Mouse (Mus musculus) mouse trophoblast stem cell (cell line): ENCODE measurements around the gene Palm2.

Experiments used
- in situ Hi-C, 2 experiments: fragments of 300-500 bp; cut with MseI, MboI; formaldehyde crosslinking; loops; 2 replicates in 1 of 2; 3 replicates in 1 of 2; pipeline ENCODE4 v1.15.1; 2025

Palm2 gene

DNA sequence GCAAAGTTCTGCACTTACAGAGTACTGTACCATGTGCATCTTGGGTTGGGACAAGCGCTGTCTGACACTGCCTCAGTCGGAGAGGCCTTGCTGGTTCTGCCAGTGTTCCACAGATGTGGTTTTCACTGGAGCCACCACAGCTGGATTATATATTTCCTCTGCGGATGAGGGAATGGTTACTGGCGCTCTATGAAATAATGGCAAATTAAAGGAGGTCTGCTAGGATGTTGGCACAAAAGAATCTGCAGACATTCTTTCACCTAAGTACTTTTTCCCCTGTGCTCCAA lies 135.0 kb downstream of the Palm2 start:
- in situ Hi-C loops: no loop called here

DNA sequence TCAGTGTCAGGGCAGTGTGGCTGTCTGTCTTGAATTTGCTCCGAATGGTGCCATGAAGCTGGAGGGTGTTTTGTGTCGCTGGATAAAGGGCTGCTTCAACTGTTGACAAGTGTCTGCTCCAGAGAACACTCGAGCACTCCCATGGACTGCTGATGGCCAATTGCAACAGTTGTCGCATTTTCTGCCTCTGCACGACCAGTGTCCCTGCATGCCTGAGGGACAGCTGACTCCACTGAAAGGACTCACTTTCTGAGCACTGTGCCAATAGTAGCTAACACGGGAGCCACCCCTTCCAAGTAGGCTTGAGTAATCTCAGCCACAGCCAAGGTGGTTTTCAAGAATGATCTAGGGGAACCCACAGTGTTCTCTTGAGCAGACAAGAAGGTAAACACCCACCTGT lies 135.7 kb downstream of the Palm2 start:
- in situ Hi-C loops: no loop called here

DNA sequence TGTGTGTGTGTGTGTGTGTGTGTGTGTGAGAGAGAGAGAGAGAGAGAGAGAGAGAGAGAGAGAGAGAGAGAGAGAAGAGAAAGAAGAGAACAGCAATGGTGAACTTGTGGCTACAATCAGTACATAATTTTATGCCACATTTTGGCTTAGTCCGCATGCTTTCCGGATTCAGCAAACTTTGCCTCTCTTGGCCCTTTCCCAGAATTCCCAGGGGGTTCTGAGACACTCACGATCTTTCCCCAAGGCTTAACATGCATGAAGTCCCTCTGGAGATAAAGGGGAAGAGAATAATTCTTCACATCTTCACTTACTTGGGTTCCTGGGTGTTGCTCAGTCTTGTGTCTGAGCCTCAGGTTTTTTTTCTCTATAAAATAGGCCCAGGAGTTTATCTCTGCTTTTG lies 136.2 kb downstream of the Palm2 start:
- in situ Hi-C loops: no loop called here

DNA sequence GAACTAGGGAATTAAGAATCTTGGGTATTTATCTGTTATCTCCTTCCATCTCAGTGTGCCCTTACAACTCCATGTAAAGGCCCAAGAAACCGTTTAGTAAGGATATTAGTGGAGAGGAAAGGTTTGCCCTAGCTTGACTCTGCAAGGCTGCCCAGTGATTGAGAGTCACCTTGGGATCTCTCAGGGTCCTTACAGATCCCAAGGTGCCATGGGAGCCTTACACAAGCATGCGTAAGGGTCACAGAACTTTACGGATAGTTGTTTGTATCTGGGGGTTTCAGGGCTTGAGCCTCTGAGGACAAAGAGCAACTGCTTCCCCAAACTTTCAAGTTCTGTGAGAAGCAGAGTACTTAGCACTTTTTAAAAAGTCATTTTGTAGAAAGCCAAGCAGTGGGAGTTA lies 140.1 kb downstream of the Palm2 start:
- in situ Hi-C loops: no loop called here

DNA sequence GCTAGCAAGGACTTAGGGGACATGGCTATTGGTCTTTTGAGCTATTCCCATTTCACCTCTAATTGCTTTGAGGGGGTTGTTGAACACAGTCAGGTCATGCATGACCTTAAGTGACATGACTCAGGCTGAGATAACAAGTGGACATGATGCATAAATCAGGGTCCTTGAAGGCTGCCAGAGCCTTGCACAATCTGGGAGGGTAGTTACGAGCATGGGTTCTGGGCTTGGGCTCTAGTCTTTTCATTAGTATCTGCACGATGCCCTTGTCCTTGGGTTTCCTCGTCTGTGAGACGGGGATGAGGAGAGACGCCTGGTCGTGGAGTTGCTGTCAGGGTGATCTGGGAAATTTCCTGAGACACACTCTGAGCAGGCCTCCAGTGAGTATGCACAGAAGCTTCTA lies 140.6 kb downstream of the Palm2 start:
- in situ Hi-C loops: no loop called here

DNA sequence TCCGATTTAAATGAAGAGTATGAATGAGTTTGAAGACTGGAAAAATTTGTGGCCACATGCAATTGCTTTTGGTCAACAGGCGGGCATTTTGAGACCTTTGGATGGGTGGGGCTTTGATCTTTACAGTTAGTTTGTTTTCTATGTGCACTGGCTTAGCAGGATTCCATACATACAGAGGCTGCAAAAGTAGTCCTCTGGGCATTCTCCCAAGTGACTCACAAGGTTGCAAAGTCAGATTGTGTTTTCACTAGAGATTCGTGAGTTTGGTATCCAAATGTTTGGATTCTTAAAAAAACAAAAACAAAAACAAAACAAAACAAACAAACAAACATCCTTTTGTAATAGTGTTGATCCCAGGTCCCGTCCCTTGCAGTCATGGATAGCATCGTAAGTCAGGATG lies 141.6 kb downstream of the Palm2 start:
- in situ Hi-C loops: no loop called here

DNA sequence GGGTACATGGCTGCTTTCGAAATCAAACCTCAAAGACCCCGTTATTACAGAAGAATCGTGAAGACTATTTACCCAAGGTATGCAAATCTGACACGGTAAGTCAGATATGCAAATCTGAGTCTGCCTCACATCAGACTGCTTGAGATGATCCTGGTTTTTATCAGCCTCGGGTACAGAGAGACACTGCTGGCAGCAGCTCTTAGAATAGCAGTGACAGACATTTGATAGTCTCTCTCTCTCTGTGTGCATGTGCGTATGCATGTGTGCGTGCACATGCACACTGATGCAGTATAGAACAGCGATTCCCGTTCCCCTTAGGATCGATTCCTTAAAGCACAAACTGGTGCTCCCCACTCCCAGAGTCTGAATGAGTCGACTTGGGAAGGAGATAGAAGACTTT lies 142.0 kb downstream of the Palm2 start:
- in situ Hi-C loops: no loop called here

DNA sequence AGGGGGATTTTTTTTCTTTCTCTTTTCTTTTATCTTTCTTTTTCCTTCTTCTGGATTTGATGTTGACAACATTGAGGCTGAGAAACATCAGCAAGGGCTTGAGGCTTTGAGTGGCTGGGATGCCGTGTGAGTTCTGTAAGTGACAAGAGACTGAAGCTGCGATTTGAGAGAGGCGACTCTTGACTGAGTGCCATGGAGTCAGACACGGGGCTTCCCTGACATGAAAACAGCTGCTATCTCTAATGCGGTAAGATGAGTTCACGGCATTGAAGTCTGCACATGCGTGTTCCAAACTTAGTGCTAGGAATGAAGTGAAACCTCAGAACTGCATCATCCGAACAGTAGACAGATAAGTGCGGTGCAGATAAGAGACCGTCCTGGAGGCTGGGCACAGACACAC lies 145.6 kb downstream of the Palm2 start:
- in situ Hi-C loops: no loop called here

DNA sequence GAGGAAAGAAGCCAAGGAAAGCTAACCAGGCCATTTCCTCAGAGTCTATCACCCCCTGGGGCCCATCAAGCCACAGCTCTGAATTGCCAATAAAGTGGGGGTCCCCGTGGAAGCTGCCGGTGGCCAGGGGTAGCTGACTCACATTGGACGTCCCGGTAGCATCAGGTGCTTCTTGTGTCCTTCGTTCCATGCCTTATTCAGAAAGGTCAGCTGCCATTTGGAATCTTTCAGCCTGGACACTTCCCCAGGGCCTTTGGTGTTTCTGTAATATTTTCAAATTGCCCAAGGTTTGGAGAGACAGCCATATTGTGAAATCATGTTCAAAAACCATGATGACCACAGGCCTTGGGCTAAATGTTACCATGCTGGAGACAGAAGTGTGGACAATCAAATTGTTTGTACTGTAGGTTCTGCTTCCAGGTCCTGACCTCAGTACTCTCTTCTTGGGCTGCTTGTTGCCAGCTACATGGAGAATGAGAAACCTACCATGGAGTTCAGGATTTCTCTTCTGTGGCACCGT lies 151.3 kb downstream of the Palm2 start:
- in situ Hi-C loops: no loop called here

DNA sequence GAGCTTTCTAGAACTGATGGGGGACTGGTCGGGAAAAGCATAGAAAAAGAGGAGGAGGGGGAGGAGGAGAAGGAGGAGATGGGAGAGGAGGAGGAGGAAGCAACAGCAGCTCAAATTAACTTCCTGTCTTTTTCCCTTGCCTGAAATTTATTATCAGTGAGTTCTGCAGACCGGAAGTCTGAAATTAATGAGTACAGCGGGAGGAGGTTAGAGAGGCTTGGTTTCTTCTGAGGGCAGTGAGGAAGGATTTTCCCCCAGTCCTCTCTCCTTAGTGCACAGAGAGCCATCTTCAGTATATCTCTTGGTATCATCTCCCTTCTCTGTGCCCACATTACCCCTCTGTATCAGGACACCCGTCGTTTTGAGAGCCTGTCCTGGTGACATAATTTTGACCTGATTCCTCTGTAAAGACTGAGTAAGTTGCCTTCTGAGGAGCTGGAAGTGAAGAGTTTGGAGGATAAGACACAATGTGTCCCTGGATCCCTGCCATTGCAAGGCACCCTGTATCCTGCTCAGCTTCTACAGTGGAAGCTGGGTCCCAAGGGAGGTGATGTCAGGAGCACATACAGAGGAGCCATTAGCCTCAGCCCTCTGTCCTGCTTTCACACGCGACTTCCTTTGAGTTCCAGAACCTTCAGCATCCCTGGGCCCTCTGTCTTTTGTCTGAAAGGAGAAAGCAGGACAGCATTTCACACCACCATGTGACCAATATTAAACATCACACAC lies 153.0 kb downstream of the Palm2 start:
- in situ Hi-C loops: no loop called here

DNA sequence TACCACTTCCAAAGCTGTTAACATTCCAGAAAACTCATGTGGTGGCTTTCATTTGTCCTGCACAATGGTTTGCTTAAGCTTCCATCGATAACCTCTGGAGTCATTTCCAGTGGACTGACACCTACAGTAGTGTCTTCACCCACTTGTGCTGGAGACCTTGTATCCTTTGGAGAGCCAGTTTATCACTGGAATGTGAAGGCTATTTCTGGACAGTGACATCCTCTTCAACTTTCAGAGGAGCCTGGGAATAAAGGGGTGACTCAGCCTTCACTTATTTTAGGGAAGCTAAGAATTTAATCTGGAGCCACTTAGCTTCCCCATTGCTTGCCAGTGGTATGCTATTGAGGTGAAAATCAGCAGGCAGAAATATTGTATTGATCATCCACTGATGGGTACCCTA lies 154.3 kb downstream of the Palm2 start:
- in situ Hi-C loops: no loop called here

DNA sequence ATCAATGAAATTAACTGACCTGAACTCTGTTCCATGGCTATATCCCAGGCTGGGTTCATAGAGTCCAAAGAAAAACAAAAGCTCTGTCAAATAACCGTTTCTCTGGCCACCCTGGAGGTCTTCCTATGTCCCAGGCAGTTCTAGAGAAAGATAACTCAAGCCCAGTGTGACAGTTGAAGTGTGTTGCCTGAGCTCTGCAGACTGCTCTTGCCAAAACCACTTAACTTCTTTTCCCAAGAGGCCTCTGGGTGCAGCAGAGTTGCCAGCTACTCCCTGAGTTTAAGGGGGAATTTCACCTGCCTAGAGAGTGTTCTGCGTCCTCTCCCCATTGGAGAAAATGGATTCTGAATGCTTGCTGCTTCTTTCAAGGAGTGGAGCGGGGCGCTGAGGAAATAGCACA lies 158.7 kb downstream of the Palm2 start:
- in situ Hi-C loops: no loop called here

DNA sequence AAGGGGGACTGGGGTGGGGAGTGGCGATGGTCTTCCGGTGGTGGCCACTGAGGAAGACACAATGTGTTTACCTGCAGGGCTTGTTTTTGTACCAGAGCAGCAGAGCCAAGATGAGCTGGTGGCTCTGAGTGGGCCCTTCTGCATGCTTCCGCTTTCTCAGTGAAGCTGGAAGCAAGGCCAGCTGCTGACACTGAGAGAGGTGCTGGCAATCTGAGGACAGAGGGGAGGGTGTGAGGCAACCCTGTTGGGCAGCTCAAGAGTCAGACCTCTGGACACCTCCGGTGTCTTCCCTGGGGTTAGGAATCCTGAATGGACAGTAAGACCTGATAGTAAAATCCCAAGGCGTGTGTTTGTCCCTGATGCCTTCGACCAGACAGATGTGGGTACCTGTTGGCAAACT lies 165.9 kb downstream of the Palm2 start:
- in situ Hi-C loops: loop anchor here (10.0 kb wide), 2 partner anchors 135 to 225 kb away; no protein-coding TSS in a partner anchor

DNA sequence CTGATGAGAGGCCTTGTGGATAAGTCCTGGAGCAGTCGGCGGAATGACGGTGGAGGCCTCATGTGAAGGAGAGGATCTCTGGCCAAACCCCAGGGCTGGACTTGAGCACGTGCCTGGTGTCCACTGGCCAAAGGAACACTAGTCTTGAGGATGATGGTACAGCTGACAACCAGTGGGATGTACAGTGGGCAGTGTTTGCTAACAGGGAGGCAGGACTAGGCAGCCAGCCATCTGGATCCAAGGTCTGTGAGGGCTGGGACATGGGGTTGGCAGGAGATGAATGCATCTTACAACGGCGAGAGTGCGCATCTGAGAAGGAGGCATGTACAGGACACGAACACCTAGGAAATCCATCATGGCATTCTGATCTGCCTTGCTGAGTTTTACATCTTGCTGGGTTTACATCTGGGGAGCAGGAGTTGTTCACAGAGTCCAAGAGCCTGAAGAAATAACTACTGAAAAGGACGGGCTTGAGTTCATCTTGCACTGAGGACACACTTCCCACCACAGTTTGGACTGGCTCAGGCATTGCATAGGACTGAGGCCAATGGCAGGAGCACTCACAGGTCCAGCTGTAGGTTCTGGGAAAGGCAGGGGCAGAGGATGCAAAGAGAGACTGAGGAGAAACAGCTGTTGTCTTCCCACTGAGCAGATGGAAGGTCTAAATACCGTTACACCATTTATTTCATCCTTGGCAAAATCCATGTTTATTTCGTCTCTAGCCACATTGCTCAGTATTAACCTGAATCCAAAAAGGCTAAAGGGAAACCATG lies 166.8 kb downstream of the Palm2 start:
- in situ Hi-C loops: loop anchor here (10.0 kb wide), 2 partner anchors 136 to 226 kb away; no protein-coding TSS in a partner anchor

DNA sequence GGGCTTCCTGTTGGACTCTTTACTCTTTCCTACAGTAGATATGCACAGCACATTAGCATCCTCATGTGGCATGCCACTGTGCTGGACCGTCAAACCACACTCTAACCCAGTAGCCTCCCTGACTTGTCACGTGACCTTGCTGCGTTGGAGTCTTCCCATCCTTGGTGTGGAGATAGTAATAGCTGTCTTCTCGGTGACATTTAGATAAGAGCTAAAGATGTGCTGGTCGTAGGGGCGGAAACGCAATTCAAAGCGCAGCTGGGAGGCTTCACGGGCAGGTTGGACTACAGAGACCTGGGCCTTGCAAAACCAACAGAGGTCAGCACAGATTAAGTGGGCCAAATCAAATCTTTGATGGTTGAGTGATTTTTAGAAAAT lies 167.4 kb downstream of the Palm2 start:
- in situ Hi-C loops: loop anchor here (10.0 kb wide), 2 partner anchors 137 to 227 kb away; no protein-coding TSS in a partner anchor

DNA sequence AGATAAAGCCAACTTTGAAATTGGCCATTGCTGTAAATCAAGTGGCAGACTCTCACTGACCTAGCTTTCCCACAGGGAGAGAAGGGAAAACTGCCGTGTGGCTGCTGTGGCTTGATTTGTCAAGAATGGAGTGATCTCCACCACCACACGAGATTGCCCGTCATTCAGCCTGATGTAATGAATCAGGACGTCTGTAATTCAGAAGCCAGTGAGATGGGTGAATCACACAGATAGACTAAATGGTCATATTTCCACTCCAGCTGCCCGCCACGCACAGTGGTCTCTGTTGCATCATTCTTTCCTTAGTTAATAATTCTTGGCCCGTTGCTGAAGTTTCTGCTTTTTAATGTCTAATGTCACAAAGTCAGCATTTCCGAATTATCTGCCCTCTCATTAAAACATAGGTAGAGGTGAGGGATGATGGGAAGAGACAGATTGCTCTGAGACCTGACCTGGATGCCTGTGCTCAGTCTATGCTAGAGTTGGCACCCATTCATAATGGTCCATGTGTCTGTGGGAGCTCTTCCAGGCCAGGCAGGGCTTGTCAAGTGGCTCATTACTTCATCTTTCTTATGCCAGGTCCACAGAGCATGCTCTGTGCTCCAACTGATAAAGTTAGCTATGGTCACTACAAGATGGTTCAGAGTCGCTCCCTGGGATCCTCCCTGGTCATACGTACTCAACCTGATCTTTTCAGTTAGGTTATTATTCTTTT lies 168.0 kb downstream of the Palm2 start:
- in situ Hi-C loops: loop anchor here (10.0 kb wide), 2 partner anchors 137 to 227 kb away; no protein-coding TSS in a partner anchor

DNA sequence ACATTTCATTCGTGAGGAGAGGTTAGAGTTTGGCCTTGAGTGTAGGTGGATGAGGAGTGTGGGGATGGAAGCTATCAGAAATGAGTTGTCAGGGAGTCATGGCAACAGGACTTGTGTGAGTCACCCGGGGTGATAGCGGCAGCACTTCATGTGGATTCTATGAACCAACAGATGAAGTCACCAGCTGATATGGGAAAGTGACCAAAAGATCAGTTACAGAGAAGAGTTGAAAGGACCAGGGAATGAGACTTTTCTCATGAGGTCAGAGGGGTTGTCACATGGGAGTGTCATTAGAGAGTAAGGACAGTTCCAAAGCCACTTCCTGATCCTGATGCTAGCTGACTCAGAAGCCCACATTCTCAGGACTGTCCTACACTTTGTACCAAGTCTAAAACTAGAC lies 172.2 kb downstream of the Palm2 start:
- in situ Hi-C loops: loop anchor here (10.0 kb wide), 2 partner anchors 141 to 231 kb away; no protein-coding TSS in a partner anchor

DNA sequence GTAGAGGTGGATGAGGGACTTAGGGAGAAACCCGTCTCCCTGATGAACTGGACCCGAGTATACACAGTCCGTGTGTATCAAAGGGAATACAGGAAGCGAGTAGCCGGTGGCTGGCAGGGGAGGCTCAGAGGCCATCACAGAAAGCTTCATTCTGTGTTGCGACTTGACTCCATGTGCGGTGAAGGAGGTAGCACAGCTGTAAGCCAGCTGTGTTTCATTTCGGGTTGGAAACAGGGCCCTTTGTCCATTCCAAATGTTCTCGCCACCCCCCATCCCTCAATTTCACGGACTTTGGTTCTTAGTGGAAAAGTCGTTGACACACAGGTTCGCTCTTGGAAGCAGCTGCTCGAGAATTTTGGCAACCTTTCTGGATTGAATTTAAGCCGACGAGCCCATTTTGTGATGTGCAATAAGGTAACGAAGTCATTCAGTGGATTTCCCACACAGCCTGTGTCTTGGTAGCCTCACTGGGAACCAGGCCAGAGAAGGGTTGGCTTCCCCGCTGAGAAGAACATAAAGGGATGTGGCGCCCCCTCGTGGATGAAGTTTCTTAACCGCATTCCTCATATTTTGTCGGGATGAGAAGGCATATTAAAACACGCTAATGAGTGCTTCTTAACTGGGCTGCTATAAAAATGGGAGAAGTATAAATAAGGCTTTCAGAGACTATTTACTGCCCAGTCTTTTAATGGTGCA lies 173.3 kb downstream of the Palm2 start:
- in situ Hi-C loops: loop anchor here (10.0 kb wide), 2 partner anchors 143 to 233 kb away; no protein-coding TSS in a partner anchor

DNA sequence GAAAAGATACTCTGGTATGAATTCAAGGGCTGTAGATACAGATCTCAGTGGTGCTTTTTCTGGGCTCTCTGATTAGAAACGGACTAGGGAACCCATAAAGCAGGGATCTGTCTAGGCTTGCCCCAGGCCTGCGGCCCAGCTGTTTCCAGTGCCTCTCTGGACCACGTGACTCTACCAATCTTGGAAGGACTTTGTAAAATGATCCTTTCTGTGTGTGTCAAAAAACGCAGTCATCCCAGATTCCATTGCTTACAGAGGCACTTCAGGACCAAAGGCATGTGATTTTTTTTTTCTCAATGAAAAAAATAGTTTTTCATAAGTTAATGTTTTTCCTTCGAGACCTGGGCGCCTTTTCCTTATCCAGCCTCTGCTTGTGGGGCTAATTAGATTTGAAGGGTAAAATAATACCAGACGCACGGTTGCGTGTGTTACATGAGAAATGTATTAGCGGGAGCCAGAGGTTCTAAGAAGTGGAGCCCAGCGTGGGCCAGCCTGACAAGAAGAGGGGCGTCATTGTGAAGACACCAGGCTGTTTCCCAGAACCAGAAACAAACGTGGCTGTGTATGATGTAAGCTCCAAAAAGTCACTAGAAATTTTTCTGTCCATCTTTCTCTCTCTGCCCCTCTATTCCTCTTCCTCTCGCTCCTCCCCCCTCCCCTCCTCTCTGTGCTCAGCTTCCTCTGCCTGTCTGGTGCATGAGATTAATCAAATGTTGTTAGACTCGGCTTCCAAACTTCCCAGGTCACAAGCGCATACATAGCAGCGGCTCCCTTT lies 177.4 kb downstream of the Palm2 start:
- in situ Hi-C loops: no loop called here

DNA sequence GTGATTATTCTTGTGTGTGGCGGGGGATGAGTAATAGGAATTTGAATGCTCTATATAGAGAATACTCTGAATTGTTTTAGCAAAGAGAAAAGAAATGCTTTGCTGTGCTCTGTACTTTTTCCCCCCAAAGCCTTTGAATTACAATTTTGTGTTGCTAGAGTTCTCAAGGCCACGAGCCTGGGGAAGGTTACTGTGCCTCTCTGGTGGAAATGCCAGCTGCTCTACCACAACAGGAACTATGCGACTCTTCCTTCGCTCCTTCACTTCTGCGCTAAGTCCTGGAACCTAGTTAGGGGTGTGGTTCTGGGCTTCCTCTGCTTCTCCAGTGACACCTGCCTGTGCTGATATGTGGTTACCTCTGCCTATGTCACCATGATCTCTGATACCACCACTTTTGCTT lies 178.7 kb downstream of the Palm2 start:
- in situ Hi-C loops: no loop called here

DNA sequence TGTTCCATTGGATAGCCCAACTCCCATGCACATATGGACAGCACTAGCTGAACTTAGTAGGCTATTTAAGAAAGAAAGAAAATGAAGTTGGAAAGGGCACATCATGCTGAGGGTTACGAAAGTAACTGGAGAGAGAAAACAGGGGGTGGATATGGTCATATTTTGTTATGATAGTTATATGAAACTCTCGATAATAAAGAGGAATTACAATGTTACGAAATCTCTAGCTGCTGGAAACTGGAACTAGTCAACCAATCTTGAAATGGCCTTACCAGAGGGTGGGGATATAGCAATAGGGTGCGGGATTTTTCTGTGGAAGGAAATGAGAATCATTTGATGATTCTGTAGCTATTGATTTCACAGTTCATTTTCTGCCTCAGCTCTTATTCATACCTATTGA lies 180.6 kb downstream of the Palm2 start:
- in situ Hi-C loops: no loop called here
